Mouse (Mus musculus) spleen, adult 18-20 months (tissue): ENCODE data around the gene Gcn1l1.

Experiments
- DNase-seq, 2 experiments: peaks; one replicate each; pipeline ENCODE4 v3.0.0; 2022; ENCODE audit warnings: mixed read lengths in 2 of 2

Gene Gcn1l1

DNA sequence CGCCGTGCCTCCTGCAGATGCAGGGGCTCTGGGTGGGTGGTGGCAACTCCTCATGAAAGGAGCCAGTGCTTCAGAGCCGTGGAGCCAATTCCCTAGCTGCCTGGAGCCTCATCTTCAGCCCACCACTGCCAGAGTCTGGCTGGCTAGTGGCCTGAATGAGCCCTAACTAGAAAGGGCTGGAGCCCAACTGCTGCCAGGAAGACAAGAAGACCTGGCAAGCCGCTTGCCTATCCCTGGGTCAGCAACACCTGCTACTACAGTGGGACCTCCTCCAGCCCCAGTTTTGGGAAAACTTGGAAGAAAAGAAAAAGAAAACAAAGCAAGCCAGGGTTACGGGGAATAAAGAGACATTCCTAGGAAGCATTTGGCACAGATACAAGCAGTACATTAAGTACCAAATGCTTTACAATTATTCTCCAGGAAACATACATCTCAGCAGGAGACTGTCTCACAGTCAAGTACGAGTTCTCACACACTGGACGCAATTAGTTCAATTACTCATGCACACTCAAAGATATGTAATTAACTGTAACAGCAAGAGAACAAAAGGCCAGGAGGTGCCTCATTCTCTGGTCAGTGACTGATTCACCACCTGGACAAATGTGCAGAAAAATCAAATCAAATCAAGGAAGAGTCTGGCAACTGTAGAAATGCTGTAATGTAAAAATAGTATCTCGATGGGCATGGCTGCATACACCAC is 101.5 kb downstream of the Gcn1l1 start:
- DNase-seq = no peak

DNA sequence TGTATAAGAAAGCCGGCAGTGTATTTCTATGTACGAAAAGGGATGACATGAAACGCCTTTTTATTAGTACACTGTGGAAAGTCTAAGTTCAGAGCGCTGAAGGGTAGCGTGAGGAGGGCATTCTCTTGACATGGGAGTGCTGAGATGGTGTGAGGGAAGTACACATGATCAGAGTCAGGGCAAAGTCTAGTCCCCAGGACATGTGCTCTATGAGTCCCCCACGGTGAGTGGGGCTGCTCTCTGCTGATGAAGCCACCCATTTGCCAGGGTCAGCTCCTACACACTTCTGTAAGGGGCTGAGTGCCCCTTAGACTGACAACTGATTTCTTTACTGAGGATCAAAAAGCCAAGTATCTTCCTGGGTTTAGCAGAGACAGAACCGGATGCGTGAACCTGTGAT is 102.2 kb downstream of the Gcn1l1 start:
- DNase-seq = no peak

DNA sequence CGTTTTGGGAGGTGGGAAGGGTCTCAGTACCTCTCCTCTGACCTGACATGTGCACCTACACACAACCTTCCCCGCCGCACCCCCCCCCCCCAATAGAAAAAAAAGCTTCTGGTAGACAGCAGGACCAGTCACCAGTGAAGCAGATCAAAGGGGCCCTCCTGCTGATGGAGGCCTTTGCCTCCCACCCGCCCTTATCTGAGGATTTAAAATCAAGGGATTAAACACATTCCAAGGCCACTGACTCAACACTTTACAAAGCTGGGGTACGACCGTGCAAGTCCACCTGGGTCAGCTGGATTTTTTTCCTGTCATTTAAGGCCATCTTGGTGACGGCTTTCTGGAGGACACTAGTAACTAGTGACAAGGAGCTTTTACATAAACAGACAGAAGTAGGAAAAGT is 102.8 kb downstream of the Gcn1l1 start:
- no peak for DNase-seq

- DNase-seq = no peak
These were observed 103.9 kb downstream of the Gcn1l1 start for GRCm38 (mm10) chr5:115668986-115669385.

GRCm38 (mm10) chr5:115669974-115670373 is 104.9 kb downstream of the Gcn1l1 start:
- no peak for DNase-seq

GRCm38 (mm10) chr5:115670406-115670805 is 105.4 kb downstream of the Gcn1l1 start:
- no peak for DNase-seq

DNA sequence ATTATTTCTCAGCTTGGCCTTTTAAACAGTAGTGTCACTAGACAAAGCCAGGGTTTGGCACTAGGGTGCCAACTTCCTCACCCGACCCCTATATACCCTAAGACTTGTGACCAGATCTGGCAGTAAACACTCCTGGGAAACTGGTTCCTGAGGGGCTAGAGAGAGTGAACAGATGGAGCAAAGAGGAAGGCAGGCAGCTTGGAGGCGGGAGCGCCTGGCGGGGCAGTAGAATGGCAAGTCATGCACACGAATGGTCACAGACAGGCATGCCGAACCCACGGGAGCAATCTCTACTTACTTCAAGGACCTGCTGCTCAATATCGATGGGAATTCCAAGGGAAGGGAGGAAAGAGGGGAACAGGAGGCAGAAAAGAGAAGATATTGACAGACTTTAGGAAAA is 106.8 kb downstream of the Gcn1l1 start:
- DNase-seq = no peak
